Mouse (Mus musculus): ENCODE data around the gene Gimap4. TPM values are rescaled to one million over a fixed set of nuclear protein-coding genes. Genes with fewer than 3 reads are reported as not detected.
A peak's percentile ranks its signal among the peaks of the same experiment; 100 is the strongest.

The Gimap4 gene
- total and polyA plus RNA-seq, 2 experiments from 2014 or later, result 27.1 to 37.4 TPM

DNA sequence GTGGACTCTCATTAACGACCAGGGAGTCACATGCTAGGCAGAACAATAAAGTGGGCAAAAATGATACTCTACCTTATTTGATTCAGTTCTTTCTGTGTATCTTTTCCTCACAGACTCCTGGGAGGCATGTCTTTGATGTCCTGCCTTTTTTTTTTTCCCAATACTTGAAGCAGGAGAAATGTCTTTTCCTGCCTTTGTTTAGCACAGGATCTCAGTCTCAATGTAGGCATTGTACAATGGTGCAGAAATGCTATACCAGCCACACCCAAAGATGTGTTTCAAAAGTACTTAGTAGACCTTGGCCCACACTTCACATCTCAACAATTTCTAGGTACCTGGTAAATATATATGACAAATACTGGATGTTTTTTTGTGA is 13.2 kb downstream of the Gimap4 start:
- 30% methylated on average over 1 of the region's 1 CpGs for WGBS
- H3K27me3 ChIP-seq (ENCODE audit: control insufficient read depth, insufficient read depth, low read length), result no peaks in the 10 kb centered on the region
- no peak overlapping the region for H3K4me3 ChIP-seq (ENCODE audit: low read depth, low read length)
- no peak for DNase-seq (ENCODE audit: low spot score)
- H3K36me3 ChIP-seq (replicated peaks; ENCODE audit: control insufficient read depth, insufficient read depth, low read length), result 0 out of 2 replicates have a peak, but pooled peaks cover 2% of the 10 kb centered on the region
- H3K4me1 ChIP-seq (ENCODE audit: control insufficient read depth, insufficient read depth), result 0 out of 2 replicates have a peak, but pooled peaks cover 10% of the 10 kb centered on the region
- ATAC-seq (ENCODE audit: insufficient read depth, low read depth), result 0 out of 2 replicates have a peak, but pooled peaks have one; percentile 29
- H3K4me2 ChIP-seq (ENCODE audit: low read depth, low read length), result no peak overlapping the region
- no peak for TF ChIP-seq CTCF (IDR thresholded peaks at IDR 0.05; ENCODE audit: low read depth)
- peak; percentile 54; the same call in 1 of the 2 replicates for TF ChIP-seq EP300 (IDR thresholded peaks at IDR 0.05; ENCODE audit: low read depth)
- H3K27ac ChIP-seq (ENCODE audit: low read depth), result peak overlapping the region; percentile 74
- H3K9ac ChIP-seq (replicated peaks; ENCODE audit: low read depth, low read length), result no peak overlapping the region
- H3K9me3 ChIP-seq (replicated peaks; ENCODE audit: control insufficient read depth, low read length), result no peaks in the 10 kb centered on the region

DNA sequence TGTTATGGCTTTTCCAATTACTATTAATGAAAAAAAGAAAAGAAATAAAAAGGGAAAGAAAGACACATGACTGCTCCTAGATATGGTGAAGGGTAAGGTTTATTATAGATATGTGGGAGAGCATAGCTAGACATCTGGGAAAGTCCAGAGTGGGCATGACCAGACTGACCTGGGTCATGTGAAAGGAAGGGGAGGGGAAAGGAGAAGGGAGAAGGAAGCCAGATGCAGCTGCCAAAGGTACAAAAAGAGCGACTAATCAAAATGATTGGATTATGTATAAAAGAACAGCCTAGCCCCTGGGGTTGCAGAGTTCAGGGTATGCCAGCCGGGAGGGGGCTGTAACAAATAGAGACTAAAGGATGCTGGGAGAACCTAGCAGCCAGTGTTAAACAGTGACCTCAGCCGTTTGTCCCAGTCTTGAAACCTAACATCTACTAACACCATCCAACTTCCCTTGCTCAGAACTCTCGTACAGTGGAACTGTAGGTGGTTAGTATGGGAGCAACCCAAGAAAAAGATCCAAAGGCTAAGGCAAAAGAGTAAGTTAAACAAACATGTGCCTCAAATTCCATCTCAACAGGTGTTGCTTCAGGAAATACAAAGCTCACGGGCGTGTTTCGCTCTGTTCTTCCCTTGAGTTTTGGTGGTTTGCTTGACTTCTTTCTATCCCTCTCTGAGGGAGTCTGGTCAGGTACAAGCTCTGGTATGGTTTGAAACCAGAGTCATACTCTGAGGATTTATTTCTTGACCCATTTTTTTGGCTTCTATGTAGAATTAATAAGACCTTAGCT is 13.9 kb downstream of the Gimap4 start:
- WGBS, result 70% methylated on average over 7 of the region's 7 CpGs
- DNase-seq (ENCODE audit: low spot score), result no peak
- Histone ChIP-seq H3K9me3 (replicated peaks; ENCODE audit: control insufficient read depth, low read length) (no peaks in the 10 kb centered on the region), H3K9ac (replicated peaks; ENCODE audit: low read depth, low read length) (no peak overlapping the region), H3K4me3 (ENCODE audit: low read depth, low read length) (no peak overlapping the region), H3K4me1 (ENCODE audit: control insufficient read depth, insufficient read depth) (0 out of 2 replicates have a peak, but pooled peaks cover 10% of the 10 kb centered on the region), H3K36me3 (replicated peaks; ENCODE audit: control insufficient read depth, insufficient read depth, low read length) (0 out of 2 replicates have a peak, but pooled peaks cover 3% of the 10 kb centered on the region), H3K4me2 (ENCODE audit: low read depth, low read length) (no peak overlapping the region), H3K27ac (ENCODE audit: low read depth) (peak overlapping the region; percentile 88), H3K27me3 (ENCODE audit: control insufficient read depth, insufficient read depth, low read length) (no peaks in the 10 kb centered on the region)
- ATAC-seq (ENCODE audit: insufficient read depth, low read depth), result no peak
- no peak for TF ChIP-seq CTCF (IDR thresholded peaks at IDR 0.05; ENCODE audit: low read depth)
- TF ChIP-seq EP300 (IDR thresholded peaks at IDR 0.05; ENCODE audit: low read depth), result no peak

DNA sequence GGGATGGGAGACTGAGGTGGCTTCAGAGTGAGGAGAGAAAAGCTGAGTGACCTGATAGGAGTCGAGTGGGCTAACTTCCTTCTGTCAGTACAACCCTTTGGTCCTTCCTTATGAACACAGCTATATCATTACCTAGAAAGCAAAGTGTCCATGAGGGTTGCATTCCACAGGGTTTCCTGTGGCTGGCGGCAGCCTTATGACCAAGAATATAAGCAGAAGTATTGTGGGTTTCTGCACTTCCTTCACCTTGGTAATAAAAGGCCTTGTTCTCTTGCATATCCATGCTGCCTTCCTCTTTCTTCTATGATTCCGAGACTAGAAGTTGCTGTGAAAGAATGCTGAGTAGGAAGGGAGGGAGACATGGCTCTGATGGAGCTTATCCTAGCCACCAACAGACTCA is 14.5 kb downstream of the Gimap4 start:
- no peak for DNase-seq (ENCODE audit: low spot score)
- ATAC-seq (ENCODE audit: insufficient read depth, low read depth), result no peak
- Histone ChIP-seq H3K27ac (ENCODE audit: low read depth) (peak overlapping the region; percentile 88), H3K4me2 (ENCODE audit: low read depth, low read length) (no peak overlapping the region), H3K4me3 (ENCODE audit: low read depth, low read length) (no peak overlapping the region), H3K36me3 (replicated peaks; ENCODE audit: control insufficient read depth, insufficient read depth, low read length) (0 out of 2 replicates have a peak, but pooled peaks cover 3% of the 10 kb centered on the region), H3K27me3 (ENCODE audit: control insufficient read depth, insufficient read depth, low read length) (no peaks in the 10 kb centered on the region), H3K9ac (replicated peaks; ENCODE audit: low read depth, low read length) (no peak overlapping the region), H3K4me1 (ENCODE audit: control insufficient read depth, insufficient read depth) (0 out of 2 replicates have a peak, but pooled peaks cover 10% of the 10 kb centered on the region), H3K9me3 (replicated peaks; ENCODE audit: control insufficient read depth, low read length) (no peaks in the 10 kb centered on the region)
- 63% methylated on average over 3 of the region's 3 CpGs for WGBS
- TF ChIP-seq CTCF (IDR thresholded peaks at IDR 0.05; ENCODE audit: low read depth) (no peak), EP300 (IDR thresholded peaks at IDR 0.05; ENCODE audit: low read depth) (no peak)

DNA sequence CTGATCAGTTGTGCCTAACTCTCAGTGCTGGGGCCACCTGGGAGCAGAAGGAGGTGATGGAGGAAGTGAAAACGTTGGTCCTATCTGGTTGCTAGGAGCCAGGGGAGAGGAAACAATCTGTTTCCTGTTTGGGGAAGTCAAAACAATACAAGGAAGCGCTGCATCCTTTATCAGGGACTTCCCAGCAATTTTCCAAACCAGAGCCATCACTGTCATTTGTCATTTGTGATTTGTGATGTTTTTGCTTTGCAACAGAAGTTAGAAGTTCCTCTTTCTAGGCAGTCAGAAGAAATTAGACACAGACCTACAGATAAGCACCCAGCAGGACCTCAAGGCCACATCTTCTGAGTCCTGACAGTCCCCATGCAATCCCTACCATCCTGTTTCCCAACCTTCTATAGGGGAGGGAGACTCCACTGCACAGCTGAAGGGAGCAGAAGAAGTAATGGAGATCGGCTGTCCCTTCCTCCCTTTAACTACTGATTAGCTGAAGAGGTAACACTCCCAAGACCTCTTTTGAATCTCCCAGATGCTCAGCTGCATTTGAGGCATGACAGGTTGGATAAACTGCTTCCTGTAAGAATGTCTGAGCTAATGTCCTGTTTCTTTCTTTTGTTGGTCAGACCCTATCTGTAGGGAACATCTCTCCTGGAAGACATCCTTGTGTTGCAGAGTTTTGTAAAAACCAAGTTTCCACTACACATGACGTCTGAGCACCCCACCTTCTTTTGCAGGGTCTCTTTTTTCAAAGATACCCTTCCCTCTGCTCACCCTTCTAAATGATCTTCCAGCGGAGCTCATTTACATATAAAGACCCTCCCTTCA is 16.1 kb downstream of the Gimap4 start:
- DNase-seq (ENCODE audit: low spot score) (peak; percentile 52), ATAC-seq (ENCODE audit: insufficient read depth, low read depth) (peak; percentile 73)
- Histone ChIP-seq H3K4me2 (ENCODE audit: low read depth, low read length) (no peak overlapping the region), H3K36me3 (replicated peaks; ENCODE audit: control insufficient read depth, insufficient read depth, low read length) (0 out of 2 replicates have a peak, but pooled peaks cover 3% of the 10 kb centered on the region), H3K4me3 (ENCODE audit: low read depth, low read length) (no peak overlapping the region), H3K27ac (ENCODE audit: low read depth) (peak overlapping the region; percentile 88), H3K9me3 (replicated peaks; ENCODE audit: control insufficient read depth, low read length) (no peaks in the 10 kb centered on the region), H3K4me1 (ENCODE audit: control insufficient read depth, insufficient read depth) (0 out of 2 replicates have a peak, but pooled peaks cover 10% of the 10 kb centered on the region), H3K9ac (replicated peaks; ENCODE audit: low read depth, low read length) (no peak overlapping the region), H3K27me3 (ENCODE audit: control insufficient read depth, insufficient read depth, low read length) (no peaks in the 10 kb centered on the region)
- TF ChIP-seq CTCF (IDR thresholded peaks at IDR 0.05; ENCODE audit: low read depth) (no peak), EP300 (IDR thresholded peaks at IDR 0.05; ENCODE audit: low read depth) (peak; percentile 99)
- WGBS, result 34% methylated on average over 5 of the region's 5 CpGs

DNA sequence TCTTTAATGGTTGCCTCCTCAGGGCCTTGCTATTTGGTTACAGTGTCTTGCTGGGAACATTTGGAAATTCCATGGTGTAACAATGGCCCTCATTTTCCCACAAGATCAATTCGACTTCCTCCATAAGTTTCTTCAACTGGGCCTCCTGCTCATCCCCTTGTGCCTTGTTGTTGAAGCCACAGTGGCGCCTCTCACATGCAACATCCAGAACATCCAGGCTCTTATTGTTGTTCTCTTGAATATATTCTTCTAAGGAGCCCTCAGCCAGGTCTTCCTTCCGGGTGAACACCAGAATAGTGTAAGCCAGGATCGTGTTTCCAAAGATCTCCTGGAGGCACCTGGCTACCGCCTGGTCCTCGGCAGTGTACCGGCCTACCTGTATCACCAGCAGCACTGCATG is 17.8 kb downstream of the Gimap4 start:
- DNase-seq (ENCODE audit: low spot score), result no peak
- H3K9ac ChIP-seq (replicated peaks; ENCODE audit: low read depth, low read length), result no peak overlapping the region
- peak overlapping the region; percentile 88 for H3K27ac ChIP-seq (ENCODE audit: low read depth)
- no peak overlapping the region for H3K4me3 ChIP-seq (ENCODE audit: low read depth, low read length)
- no peak for ATAC-seq (ENCODE audit: insufficient read depth, low read depth)
- H3K4me1 ChIP-seq (ENCODE audit: control insufficient read depth, insufficient read depth), result 0 out of 2 replicates have a peak, but pooled peaks cover 10% of the 10 kb centered on the region
- 0 out of 2 replicates have a peak, but pooled peaks cover 3% of the 10 kb centered on the region for H3K36me3 ChIP-seq (replicated peaks; ENCODE audit: control insufficient read depth, insufficient read depth, low read length)
- H3K4me2 ChIP-seq (ENCODE audit: low read depth, low read length), result no peak overlapping the region
- WGBS, result 78% methylated on average over 7 of the region's 7 CpGs
- TF ChIP-seq EP300 (IDR thresholded peaks at IDR 0.05; ENCODE audit: low read depth) (no peak), CTCF (IDR thresholded peaks at IDR 0.05; ENCODE audit: low read depth) (no peak)
- H3K9me3 ChIP-seq (replicated peaks; ENCODE audit: control insufficient read depth, low read length), result no peaks in the 10 kb centered on the region
- H3K27me3 ChIP-seq (ENCODE audit: control insufficient read depth, insufficient read depth, low read length), result no peaks in the 10 kb centered on the region

Data from heart, postnatal 0 days (tissue).